Comparison of ENCODE assay signal across 19 mouse cellular contexts in the genomic region with DNA sequence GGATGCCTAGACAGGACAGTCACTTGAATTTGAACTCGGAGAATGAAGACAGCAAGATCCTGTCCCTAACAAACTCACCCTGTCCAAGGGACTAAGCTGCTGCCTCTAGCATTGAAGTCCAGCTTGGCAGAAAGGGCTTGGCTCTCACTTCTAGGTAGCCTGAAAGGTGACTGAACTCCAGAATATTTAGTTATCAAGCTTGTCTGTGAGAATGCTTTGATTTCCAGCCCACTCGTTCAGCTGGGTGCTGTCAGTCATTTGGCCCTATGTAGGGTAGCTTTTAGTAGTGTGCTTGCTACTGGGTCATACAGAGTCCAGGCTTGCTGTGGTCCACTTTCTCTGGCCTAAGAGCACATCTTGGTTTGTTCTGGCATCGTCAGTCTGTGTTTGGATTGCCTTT. TPM values are rescaled to one million over a fixed set of nuclear protein-coding genes. Genes with fewer than 3 reads are reported as not detected.
DNase-seq lines count a peak whose midpoint lies in the region; ATAC-seq and TF ChIP-seq lines count a peak whose summit lies in the region.
"Had no signal": no experiment of that assay in that cellular context is flagged by ENCODE, and none has a peak within 500 bp of the region (broad histone marks: within the 10 kb centered on the region; RNA-seq: fewer than 3 reads in every experiment).

No protein-coding gene starts in this region.

- H3K4me3 ChIP-seq in heart, embryonic 12.5 days, result no peak overlapping the region
- no peak overlapping the region for H3K4me3 ChIP-seq in lung, embryonic 14.5 days (ENCODE audit: low read depth, low read length)
- H3K4me3 ChIP-seq in brown adipose tissue, adult 24 weeks (ENCODE audit: insufficient read depth, low read depth, low read length), result no peak overlapping the region
- peak overlapping the region; percentile 73 for H3K4me3 ChIP-seq in liver, embryonic 15.5 days (replicated peaks)
- H3K4me3 ChIP-seq: limb, embryonic 12.5 days had no signal

- H3K9me3 ChIP-seq in heart, embryonic 12.5 days (replicated peaks), result no peaks in the 10 kb centered on the region
- no peaks in the 10 kb centered on the region for H3K9me3 ChIP-seq in lung, embryonic 14.5 days (ENCODE audit: low read depth, low read length)
- H3K9me3 ChIP-seq in liver, embryonic 15.5 days (replicated peaks), result no peaks in the 10 kb centered on the region
- H3K9me3 ChIP-seq: limb, embryonic 12.5 days had no signal

- H3K36me3 ChIP-seq in heart, embryonic 12.5 days, result peaks cover 30% of the 10 kb centered on the region
- peaks cover 33% of the 10 kb centered on the region for H3K36me3 ChIP-seq in lung, embryonic 14.5 days (ENCODE audit: insufficient read depth)
- H3K36me3 ChIP-seq in liver, embryonic 15.5 days (replicated peaks), result peaks cover 37% of the 10 kb centered on the region

- no peak for ATAC-seq in heart, embryonic 12.5 days (ENCODE audit: insufficient number of reproducible peaks, low FRiP score)
- ATAC-seq in lung, embryonic 14.5 days (ENCODE audit: insufficient read depth), result no peak
- ATAC-seq in liver, embryonic 15.5 days (ENCODE audit: insufficient read depth), result no peak
- no peak for ATAC-seq in inflammation-experienced regulatory T-cells, adult 6 months
- ATAC-seq: forebrain, embryonic 14.5 days; hindbrain, embryonic 16.5 days had no signal

- WGBS in heart, embryonic 12.5 days, result 61% methylated on average over 3 of the region's 3 CpGs
- WGBS in lung, embryonic 14.5 days, result 63% methylated on average over 3 of the region's 3 CpGs
- 57% methylated on average over 3 of the region's 3 CpGs for WGBS in liver, embryonic 15.5 days (ENCODE audit: insufficient replicate concordance)

- no peak for TF ChIP-seq CTCF in lung, embryonic 14.5 days (IDR thresholded peaks at IDR 0.05; ENCODE audit: low read depth)

- no peak for DNase-seq in heart, adult 9 months (ENCODE audit: low spot score in 2 of 2)
- no peak for DNase-seq in lung, embryonic 14.5 days
- no peak for DNase-seq in lung, postnatal 14 days
- no peak for DNase-seq in spleen, postnatal 36 days (ENCODE audit: low spot score in 2 of 2)
- DNase-seq: B cell, adult 2 months; cerebellum, adult 8-10 months; heart, postnatal 10 days; kidney, adult 11 months; retina, postnatal 1 day; thymus, postnatal 14 days had no signal

- H3K9ac ChIP-seq in heart, embryonic 12.5 days, result no peak overlapping the region; the same call in 1 of the 2 replicates
- H3K9ac ChIP-seq in lung, embryonic 14.5 days, result no peak overlapping the region; the same call in 1 of the 2 replicates
- H3K9ac ChIP-seq in liver, embryonic 15.5 days, result peak overlapping the region; percentile 39
- H3K9ac ChIP-seq: limb, embryonic 12.5 days had no signal

- peaks cover 32% of the 10 kb centered on the region for H3K4me1 ChIP-seq in heart, embryonic 12.5 days (replicated peaks)
- H3K4me1 ChIP-seq in lung, embryonic 14.5 days (ENCODE audit: insufficient read depth), result peaks cover 13% of the 10 kb centered on the region
- peaks cover 4% of the 10 kb centered on the region; the same call in 1 of the 2 replicates for H3K4me1 ChIP-seq in brown adipose tissue, adult 24 weeks (ENCODE audit: control insufficient read depth, insufficient read depth, insufficient read length, low read length)
- peaks cover 65% of the 10 kb centered on the region for H3K4me1 ChIP-seq in liver, embryonic 15.5 days (replicated peaks)

- H3K27me3 ChIP-seq in heart, embryonic 12.5 days (replicated peaks), result no peaks in the 10 kb centered on the region
- no peaks in the 10 kb centered on the region for H3K27me3 ChIP-seq in lung, embryonic 14.5 days (ENCODE audit: insufficient read depth, low read length)
- no peaks in the 10 kb centered on the region for H3K27me3 ChIP-seq in liver, embryonic 15.5 days
- H3K27me3 ChIP-seq: limb, embryonic 12.5 days had no signal

- H3K27ac ChIP-seq in heart, embryonic 12.5 days (ENCODE audit: poor library complexity, severe bottlenecking), result no peak overlapping the region
- no peak overlapping the region for H3K27ac ChIP-seq in lung, embryonic 14.5 days (ENCODE audit: low read depth)
- H3K27ac ChIP-seq in brown adipose tissue, adult 24 weeks (replicated peaks; ENCODE audit: low read depth, low read length), result peak overlapping the region; percentile 5; the same call in 1 of the 2 replicates
- H3K27ac ChIP-seq in liver, embryonic 15.5 days (replicated peaks), result peak overlapping the region; percentile 96
- H3K27ac ChIP-seq: limb, embryonic 12.5 days had no signal

- H3K4me2 ChIP-seq in heart, embryonic 12.5 days, result 0 out of 2 replicates have a peak overlapping the region, but pooled peaks have one; percentile 28
- peak overlapping the region; percentile 5; the same call in 1 of the 2 replicates for H3K4me2 ChIP-seq in lung, embryonic 14.5 days
- H3K4me2 ChIP-seq in liver, embryonic 15.5 days, result peak overlapping the region; percentile 84
- H3K4me2 ChIP-seq: limb, embryonic 12.5 days had no signal

RNA-seq across cellular contexts. Expression of gene Smg5, which starts 2.9 kb away (rescaled TPM):
- polyA plus RNA-seq in heart, embryonic 12.5 days (2016; fragmentation: Nextera tagmentation; extraction: Ambion mirVana), result 53.9 and 57.5 TPM in 2 replicates
- 47.8 and 54.4 TPM in 2 replicates for polyA plus RNA-seq in lung, embryonic 14.5 days (2014; fragmentation: Nextera tagmentation; extraction: Ambion mirVana)
- polyA plus RNA-seq in brown adipose tissue, adult 24 weeks (2012; ENCODE audit: insufficient read depth, insufficient read length, missing spikeins), result 14.2 and 24.1 TPM in 2 replicates
- polyA plus RNA-seq in liver, embryonic 15.5 days (2015; fragmentation: Nextera tagmentation; extraction: Ambion mirVana), result 31.8 and 38.3 TPM in 2 replicates
- polyA plus RNA-seq in inflammation-experienced regulatory T-cells, adult 6 months (2017; shearing (Covaris generic)), result 10 to 100 TPM; 26.1 to 47.1 (median 37.8) TPM

RNA-seq across cellular contexts. Expression of gene Tmem79, which starts 3.1 kb away (rescaled TPM):
- polyA plus RNA-seq in heart, embryonic 12.5 days (2016; fragmentation: Nextera tagmentation; extraction: Ambion mirVana), result 1.4 and 1.9 TPM in 2 replicates
- 5.0 and 5.9 TPM in 2 replicates for polyA plus RNA-seq in lung, embryonic 14.5 days (2014; fragmentation: Nextera tagmentation; extraction: Ambion mirVana)
- polyA plus RNA-seq in brown adipose tissue, adult 24 weeks (2012; ENCODE audit: insufficient read depth, insufficient read length, missing spikeins), result 89.9 and 111 TPM in 2 replicates
- 1.3 and 1.4 TPM in 2 replicates for polyA plus RNA-seq in liver, embryonic 15.5 days (2015; fragmentation: Nextera tagmentation; extraction: Ambion mirVana)
- 1 to 10 TPM; 1.2 to 2.4 (median 1.8) TPM for polyA plus RNA-seq in inflammation-experienced regulatory T-cells, adult 6 months (2017; shearing (Covaris generic))

RNA-seq across cellular contexts. Expression of gene Glmp, which starts 14.2 kb away (rescaled TPM):
- polyA plus RNA-seq in heart, embryonic 12.5 days (2016; fragmentation: Nextera tagmentation; extraction: Ambion mirVana), result 167 and 172 TPM in 2 replicates
- 124 and 129 TPM in 2 replicates for polyA plus RNA-seq in lung, embryonic 14.5 days (2014; fragmentation: Nextera tagmentation; extraction: Ambion mirVana)
- 96.8 and 101 TPM in 2 replicates for polyA plus RNA-seq in brown adipose tissue, adult 24 weeks (2012; ENCODE audit: insufficient read depth, insufficient read length, missing spikeins)
- polyA plus RNA-seq in liver, embryonic 15.5 days (2015; fragmentation: Nextera tagmentation; extraction: Ambion mirVana), result 92.0 and 99.4 TPM in 2 replicates
- polyA plus RNA-seq in inflammation-experienced regulatory T-cells, adult 6 months (2017; shearing (Covaris generic)), result 100 to 1,000 TPM; 335 to 443 (median 344) TPM

RNA-seq across cellular contexts. Expression of gene Paqr6, which starts 25.4 kb away (rescaled TPM):
- polyA plus RNA-seq in heart, embryonic 12.5 days (2016; fragmentation: Nextera tagmentation; extraction: Ambion mirVana), result 3.6 and 4.3 TPM in 2 replicates
- polyA plus RNA-seq in lung, embryonic 14.5 days (2014; fragmentation: Nextera tagmentation; extraction: Ambion mirVana), result 4.5 and 4.9 TPM in 2 replicates
- polyA plus RNA-seq in brown adipose tissue, adult 24 weeks (2012; ENCODE audit: insufficient read depth, insufficient read length, missing spikeins), result 2.1 TPM in 2 replicates
- polyA plus RNA-seq in liver, embryonic 15.5 days (2015; fragmentation: Nextera tagmentation; extraction: Ambion mirVana), result 5.4 and 6.2 TPM in 2 replicates
- not detected for polyA plus RNA-seq in inflammation-experienced regulatory T-cells, adult 6 months (2017; shearing (Covaris generic))

RNA-seq across cellular contexts. Expression of gene Bglap3, which starts 33.5 kb away (rescaled TPM):
- polyA plus RNA-seq in heart, embryonic 12.5 days (2016; fragmentation: Nextera tagmentation; extraction: Ambion mirVana), result 0.10 TPM in 1 of 2 replicates, not detected in the other
- polyA plus RNA-seq in lung, embryonic 14.5 days (2014; fragmentation: Nextera tagmentation; extraction: Ambion mirVana), result 0.19 and 0.24 TPM in 2 replicates
- polyA plus RNA-seq in brown adipose tissue, adult 24 weeks (2012; ENCODE audit: insufficient read depth, insufficient read length, missing spikeins), result not detected in 2 replicates
- polyA plus RNA-seq in liver, embryonic 15.5 days (2015; fragmentation: Nextera tagmentation; extraction: Ambion mirVana), result 0.28 and 0.71 TPM in 2 replicates
- polyA plus RNA-seq in inflammation-experienced regulatory T-cells, adult 6 months (2017; shearing (Covaris generic)), result not detected
- polyA plus RNA-seq: forebrain, embryonic 14.5 days; midbrain, postnatal 0 days; testis, adult 2 months had no signal

Comparison
In these comparisons a context has a peak if more than half of its experiments do, and no peak if none do; other contexts are left out.
1. H3K27ac ChIP-seq: peak in brown adipose tissue, adult 24 weeks (single experiment) and liver, embryonic 15.5 days (single experiment); none in heart, embryonic 12.5 days (single experiment) and lung, embryonic 14.5 days (single experiment).
2. H3K4me2 ChIP-seq: peak in every context shown above with its lines; median percentile 84 in liver, embryonic 15.5 days; 28 in heart, embryonic 12.5 days; 5 in lung, embryonic 14.5 days.
3. RNA of gene Tmem79, which starts 3.1 kb away (polyA plus RNA-seq): 89.9 to 111 TPM in brown adipose tissue, adult 24 weeks; 5.0 to 5.9 TPM in lung, embryonic 14.5 days, 1.4 to 1.9 TPM in heart, embryonic 12.5 days, 1.2 to 2.4 TPM in inflammation-experienced regulatory T-cells, adult 6 months and 1.3 to 1.4 TPM in liver, embryonic 15.5 days; every median in the first group is over 10 times any median in the second.